Mouse (Mus musculus) E14TG2a.4 (cell line): ENCODE data around the gene Tekt5.
A peak's percentile ranks its signal among the peaks of the same experiment; 100 is the strongest.

ENCODE experiments used
- H3K27me3 ChIP-seq: 2 replicates; pipeline ENCODE4 v1.6.1; 2014; ENCODE audit warnings: low read length, control low read depth; ENCODE audit not compliant: insufficient read depth
- H3K36me3 ChIP-seq: 2 replicates; pipeline ENCODE4 v1.6.1; 2014; ENCODE audit warnings: low read length, control low read depth; ENCODE audit not compliant: insufficient read depth
- H3K4me1 ChIP-seq: replicated peaks from 2 replicates; pipeline ENCODE4 v1.6.1; 2014; ENCODE audit warnings: low read depth, low read length, control low read depth
- H3K4me3 ChIP-seq: replicated peaks from 2 replicates; pipeline ENCODE4 v1.5.1; 2014; ENCODE audit warnings: mild to moderate bottlenecking, low read length
- H3K9me3 ChIP-seq: 2 replicates; pipeline ENCODE4 v1.6.1; 2014; ENCODE audit warnings: low read length, control low read depth
- CTCF ChIP-seq: conservative IDR thresholded peaks from 2 replicates; pipeline ENCODE4 v1.5.1; 2014; ENCODE audit warnings: low read length
- NANOG ChIP-seq: IDR thresholded peaks from 2 replicates; pipeline ENCODE4 v1.6.1; 2014; ENCODE audit warnings: borderline replicate concordance, low read length, mixed read lengths
- POU5F1 ChIP-seq: IDR thresholded peaks from 2 replicates; pipeline ENCODE4 v1.6.1; 2014; ENCODE audit warnings: low read length, borderline replicate concordance

The Tekt5 gene

DNA sequence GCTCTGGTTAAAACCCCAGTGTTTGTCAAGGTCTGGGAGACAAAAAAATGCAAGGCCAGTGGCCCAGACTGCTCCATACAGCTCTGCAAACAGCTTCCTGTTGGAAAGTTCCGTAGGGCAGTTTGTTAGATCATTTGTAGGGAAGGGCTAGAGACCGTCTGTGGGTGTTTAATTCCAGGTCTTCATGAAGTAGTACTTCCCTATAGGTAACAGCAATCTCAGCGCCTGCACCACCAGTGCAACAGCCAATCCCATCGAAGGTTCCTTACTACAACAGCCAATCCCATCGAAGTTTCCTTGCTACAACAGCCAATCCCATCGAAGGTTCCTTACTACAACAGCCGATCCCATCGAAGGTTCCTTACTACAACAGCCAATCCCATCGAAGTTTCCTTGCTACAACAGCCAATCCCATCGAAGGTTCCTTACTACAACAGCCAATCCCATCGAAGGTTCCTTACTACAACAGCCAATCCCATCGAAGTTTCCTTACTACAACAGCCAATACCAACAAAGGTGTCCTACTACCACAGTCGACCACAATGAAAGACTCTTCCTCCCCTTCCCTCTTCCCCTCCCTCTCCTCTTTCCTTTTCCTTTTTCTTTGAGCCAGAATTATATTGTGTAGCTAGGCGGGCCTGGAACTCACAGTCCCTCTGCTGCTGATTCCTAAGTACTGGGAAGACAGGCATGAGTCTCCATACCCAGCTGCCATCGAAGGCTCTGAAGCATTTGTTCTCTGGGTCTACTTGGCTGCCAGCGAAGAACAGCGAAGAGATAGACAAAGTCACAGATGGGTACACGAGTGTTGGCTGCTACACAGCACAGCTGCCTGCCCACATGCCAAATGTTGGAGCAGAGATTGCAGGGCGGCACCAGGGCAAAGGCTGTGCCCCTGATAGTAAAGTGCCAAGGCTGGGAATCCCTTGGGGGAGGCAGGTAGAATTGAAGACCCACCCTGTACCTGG lies 58.6 kb downstream of the Tekt5 start:
- TF ChIP-seq NANOG (no peak), CTCF (no peak), POU5F1 (no peak)
- H3K27me3 ChIP-seq = peaks cover 14% of the 10 kb centered on the region
- no peaks in the 10 kb centered on the region for H3K36me3 ChIP-seq
- peaks cover 31% of the 10 kb centered on the region for H3K4me1 ChIP-seq
- no peak overlapping the region for H3K4me3 ChIP-seq
- H3K9me3 ChIP-seq = peaks cover 6% of the 10 kb centered on the region

DNA sequence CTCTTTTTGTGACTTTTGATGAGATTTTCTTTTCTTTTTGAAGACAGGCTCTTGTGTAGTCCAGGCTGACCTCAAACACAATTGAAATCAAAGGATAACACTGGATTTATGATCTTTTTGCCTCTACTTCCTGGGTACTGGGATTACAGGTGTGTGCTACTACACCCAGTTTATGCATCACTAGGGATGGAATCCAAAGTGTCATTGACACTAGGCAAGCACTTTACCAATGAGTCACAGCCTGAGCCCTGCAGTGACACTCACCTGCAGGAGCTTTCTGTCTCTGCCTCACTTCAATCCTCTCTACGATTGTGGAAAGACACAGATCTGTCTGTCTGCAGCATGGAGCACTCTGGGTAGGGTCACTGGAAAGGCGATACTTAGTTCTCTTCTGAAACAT lies 59.3 kb downstream of the Tekt5 start:
- H3K9me3 ChIP-seq = peaks cover 6% of the 10 kb centered on the region
- H3K4me1 ChIP-seq = peaks cover 36% of the 10 kb centered on the region
- no peak overlapping the region for H3K4me3 ChIP-seq
- no peaks in the 10 kb centered on the region for H3K36me3 ChIP-seq
- peaks cover 20% of the 10 kb centered on the region for H3K27me3 ChIP-seq
- TF ChIP-seq NANOG (no peak), POU5F1 (no peak), CTCF (no peak)

DNA sequence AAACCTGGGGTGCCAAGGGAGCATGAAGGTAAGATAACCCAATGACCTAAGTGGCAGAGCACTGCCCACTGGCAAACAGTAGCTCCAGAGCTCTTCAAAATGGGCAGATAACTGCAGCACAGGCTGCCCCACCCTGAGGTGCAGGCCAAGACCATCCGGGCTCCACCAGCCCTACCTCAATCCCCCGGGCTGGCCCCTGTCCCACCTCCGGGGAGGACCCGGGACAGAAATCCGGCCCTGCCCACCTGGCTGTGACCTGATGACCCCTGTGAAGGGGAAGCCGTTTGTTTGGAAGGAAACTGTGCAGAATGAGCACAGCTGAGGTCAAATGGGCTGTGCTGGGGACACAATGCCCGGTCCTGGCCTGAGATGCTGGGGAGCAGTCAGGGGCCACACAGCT lies 62.6 kb downstream of the Tekt5 start:
- Histone ChIP-seq H3K4me1 (peaks cover 49% of the 10 kb centered on the region), H3K9me3 (no peaks in the 10 kb centered on the region), H3K27me3 (peaks cover 32% of the 10 kb centered on the region), H3K36me3 (no peaks in the 10 kb centered on the region), H3K4me3 (no peak overlapping the region)
- no peak for TF ChIP-seq NANOG
- no peak for TF ChIP-seq POU5F1
- TF ChIP-seq CTCF = no peak

DNA sequence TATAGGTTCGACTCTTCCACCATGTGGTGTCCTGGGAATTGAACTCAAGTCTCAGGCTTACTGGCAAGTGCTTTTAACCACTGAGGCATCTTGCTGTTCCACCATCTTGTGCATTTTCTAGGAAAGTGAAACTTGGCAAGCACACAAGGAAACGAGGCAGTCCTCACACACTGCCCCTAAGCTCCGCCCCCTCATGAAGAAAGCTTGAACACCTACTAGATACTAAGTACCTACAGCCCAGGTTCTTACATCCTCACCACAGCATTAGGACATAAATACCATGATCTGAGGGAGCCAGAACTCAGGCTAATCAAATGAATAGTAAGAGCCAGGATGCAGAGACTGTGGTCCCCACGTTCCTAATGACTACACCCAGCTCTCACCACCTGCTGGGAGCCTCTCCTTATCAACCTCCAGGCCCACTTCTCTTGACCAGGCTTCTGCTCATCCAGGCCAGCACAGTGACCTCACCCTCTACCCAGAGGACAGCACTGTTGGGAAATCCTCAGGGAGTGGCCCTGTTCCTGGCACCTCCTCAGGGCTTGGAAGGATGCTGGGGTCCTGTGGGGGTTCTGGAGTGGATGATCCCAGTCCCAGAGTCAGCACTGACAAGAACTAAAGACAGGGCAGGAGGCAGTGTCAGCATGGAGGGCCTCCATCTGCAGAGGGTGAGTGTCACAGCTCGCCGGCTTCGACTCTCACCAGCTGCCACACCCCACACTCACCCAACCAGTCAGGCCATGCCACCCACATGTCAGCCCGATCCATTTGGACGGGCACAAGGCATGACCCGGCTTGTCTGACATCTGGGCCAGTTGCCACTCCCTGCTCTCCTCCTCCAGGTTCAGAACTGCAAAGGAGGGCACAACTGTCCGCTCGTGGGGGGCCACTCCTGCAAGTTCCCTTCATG lies 64.4 kb downstream of the Tekt5 start:
- H3K4me3 ChIP-seq = no peak overlapping the region
- no peaks in the 10 kb centered on the region for H3K36me3 ChIP-seq
- peaks cover 42% of the 10 kb centered on the region for H3K4me1 ChIP-seq
- H3K9me3 ChIP-seq = no peaks in the 10 kb centered on the region
- peaks cover 37% of the 10 kb centered on the region for H3K27me3 ChIP-seq
- TF ChIP-seq NANOG = no peak
- no peak for TF ChIP-seq POU5F1
- no peak for TF ChIP-seq CTCF

DNA sequence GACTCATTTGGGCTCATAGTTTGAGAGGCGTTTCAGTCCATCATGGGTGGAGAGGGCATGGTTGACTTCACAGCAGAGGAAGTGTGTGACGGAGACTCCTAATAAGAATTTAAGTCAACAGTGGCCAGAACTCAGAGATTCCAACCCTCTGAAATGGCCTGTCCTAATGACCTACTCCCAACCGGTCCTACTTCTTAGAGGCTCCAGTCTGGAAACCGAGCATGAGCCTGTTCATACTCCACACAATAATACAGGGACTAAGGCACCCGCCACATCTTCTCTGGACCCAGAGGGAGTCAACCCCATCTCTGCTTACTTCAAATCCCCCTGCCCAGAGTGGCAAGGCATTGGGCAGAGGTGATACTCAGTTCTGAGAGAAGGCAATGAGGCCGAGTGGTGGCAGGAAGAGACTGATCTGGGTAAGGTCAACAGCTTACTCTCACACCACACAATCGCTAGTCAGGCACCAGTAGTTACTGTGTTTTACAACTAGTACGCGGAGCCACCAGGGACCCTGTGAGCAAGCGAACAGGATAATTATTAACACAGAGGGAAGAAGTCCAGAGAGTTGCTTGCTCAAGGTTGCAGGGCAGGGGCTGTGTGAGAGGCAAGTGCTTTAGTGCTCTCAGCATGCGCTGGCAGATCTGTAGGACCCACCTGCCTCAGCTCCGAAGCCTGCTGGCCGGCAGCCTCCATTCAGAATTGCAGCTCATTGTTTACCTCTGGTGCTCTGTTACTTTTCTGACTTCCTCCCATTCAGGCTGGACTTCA lies 67.5 kb downstream of the Tekt5 start:
- Histone ChIP-seq H3K4me3 (no peak overlapping the region), H3K36me3 (no peaks in the 10 kb centered on the region), H3K4me1 (peaks cover 38% of the 10 kb centered on the region), H3K27me3 (peaks cover 44% of the 10 kb centered on the region), H3K9me3 (no peaks in the 10 kb centered on the region)
- no peak for TF ChIP-seq POU5F1
- TF ChIP-seq CTCF = no peak
- TF ChIP-seq NANOG = no peak

DNA sequence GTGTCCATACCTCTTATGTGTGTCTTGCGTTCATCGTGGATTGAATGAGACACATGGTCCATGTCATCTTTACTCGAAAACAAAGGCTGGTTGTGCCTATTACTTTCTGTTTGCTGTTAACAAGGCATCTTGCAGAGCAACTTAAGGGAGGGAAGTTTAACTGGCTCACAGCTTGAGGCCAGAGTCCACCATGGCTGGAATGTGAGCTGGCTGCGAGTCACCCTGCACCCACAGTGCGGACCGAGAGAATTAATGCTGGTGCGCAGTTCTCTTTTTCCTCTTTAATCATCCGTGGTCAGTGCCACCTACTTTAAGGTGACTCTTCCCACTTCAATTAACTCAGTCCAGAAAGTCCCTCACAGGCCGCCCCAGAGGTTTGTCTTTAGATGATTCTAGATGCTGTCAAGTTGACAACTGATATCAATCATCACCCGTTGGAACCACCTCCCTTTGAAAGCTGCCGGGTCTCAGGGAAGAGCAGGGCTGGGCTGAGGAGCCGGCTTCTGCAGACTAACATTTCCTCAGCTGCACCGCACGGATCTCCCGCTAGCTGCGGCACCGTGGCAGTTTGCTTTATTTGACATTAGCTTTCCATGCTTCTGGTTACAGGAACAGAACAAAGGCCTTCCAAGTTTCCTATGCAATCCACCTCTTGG lies 75.2 kb downstream of the Tekt5 start:
- H3K9me3 ChIP-seq = no peaks in the 10 kb centered on the region
- H3K27me3 ChIP-seq = peaks cover 43% of the 10 kb centered on the region
- no peak overlapping the region for H3K4me3 ChIP-seq
- no peaks in the 10 kb centered on the region for H3K36me3 ChIP-seq
- H3K4me1 ChIP-seq = peaks cover 49% of the 10 kb centered on the region
- TF ChIP-seq NANOG (no peak), POU5F1 (no peak), CTCF (no peak)

DNA sequence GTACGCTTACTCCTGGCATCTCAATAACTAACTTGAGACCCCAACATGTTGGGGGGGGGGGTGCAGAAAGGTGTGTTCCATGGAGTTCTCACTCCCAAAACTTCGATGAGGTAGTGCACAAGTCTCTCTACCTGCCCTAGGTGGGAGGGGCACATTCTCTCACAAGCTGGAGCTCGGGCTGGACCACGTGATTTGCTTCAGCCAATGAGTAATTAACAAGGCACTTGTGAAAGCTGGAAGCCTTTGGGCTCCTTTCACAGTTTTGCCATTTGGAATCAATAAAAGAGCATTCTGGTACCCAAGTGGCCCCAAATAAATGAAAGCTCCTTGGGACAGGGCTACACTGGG lies 78.1 kb downstream of the Tekt5 start:
- peaks cover 66% of the 10 kb centered on the region for H3K27me3 ChIP-seq
- H3K9me3 ChIP-seq = no peaks in the 10 kb centered on the region
- peak overlapping the region; percentile 55 for H3K4me3 ChIP-seq
- TF ChIP-seq POU5F1 = no peak
- no peak for TF ChIP-seq CTCF
- no peak for TF ChIP-seq NANOG
- H3K36me3 ChIP-seq = no peaks in the 10 kb centered on the region
- H3K4me1 ChIP-seq = peaks cover 57% of the 10 kb centered on the region
